Mouse (Mus musculus) neutrophil, adult 59 days (primary cell): ENCODE measurements around the gene Vmn2r98. TPM values are rescaled to one million over a fixed set of nuclear protein-coding genes. Genes with fewer than 3 reads are reported as not detected.

Experiments used
- total RNA-seq, 2 experiments: library from RNA; stranded (reverse); gene quantifications; 1 replicate in 1 of 2; 2 replicates in 1 of 2; pipeline ENCODE4 v1.2.4; 2023

The Vmn2r98 gene
- not detected for total RNA-seq

DNA sequence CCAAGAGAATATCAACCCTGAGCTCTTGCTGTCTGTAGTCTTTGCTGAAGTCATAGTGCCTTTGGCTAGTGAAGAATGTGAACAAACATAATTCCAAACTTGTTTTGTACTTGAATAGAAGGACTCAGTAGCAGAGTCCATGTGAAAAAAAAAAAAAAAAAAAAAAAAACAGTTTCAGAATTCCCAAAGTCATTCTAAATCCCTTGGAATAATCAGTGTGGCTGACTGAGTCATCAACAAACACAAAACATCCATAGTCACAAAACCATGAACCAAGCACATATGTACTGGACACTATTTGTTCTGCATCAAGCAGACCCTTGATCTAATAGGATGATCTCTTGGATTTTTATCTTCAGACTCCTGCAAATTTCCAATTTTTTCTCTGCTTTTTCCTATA, at the start of gene Vmn2r98:
Gene Vmn2r98 (plus strand): TSS at position 301 of the 400 bp plus-strand sequence.

Other genes starting within 250 kb of the Vmn2r98 start
- under 1 TPM in 1 of 2 experiments, not detected in 1; 0.15 TPM for gene Vmn2r97, start 139.2 kb upstream of the Vmn2r98 start, total RNA-seq